Mouse (Mus musculus): Measurements from ENCODE around the gene Fos. TPM values are rescaled to one million over a fixed set of nuclear protein-coding genes. Genes with fewer than 3 reads are reported as not detected.

The Fos gene
- total RNA-seq, 1 experiment, result 10.3 TPM

GRCm38 (mm10) chr12:85467854-85468253, 5.8 kb upstream of the Fos start:
- H3K36me3 ChIP-seq (ENCODE audit: control insufficient read depth, insufficient read depth, low read length, poor library complexity, severe bottlenecking), result no peaks in the 10 kb centered on the region
- no peaks in the 10 kb centered on the region for H3K9me3 ChIP-seq (ENCODE audit: control insufficient read depth, insufficient read depth, low read depth, low read length)
- TF ChIP-seq CHD2 (IDR thresholded peaks at IDR 0.05; ENCODE audit: low read depth, low read length) (no peak), ZNF384 (IDR thresholded peaks at IDR 0.05; ENCODE audit: low read depth, low read length) (no peak), MAFK (IDR thresholded peaks at IDR 0.05; ENCODE audit: insufficient read depth, low read depth, low read length) (no peak), HCFC1 (IDR thresholded peaks at IDR 0.05; ENCODE audit: borderline replicate concordance, insufficient read depth, low read length) (no peak), ZC3H11A (IDR thresholded peaks at IDR 0.05; ENCODE audit: borderline replicate concordance, low read depth, low read length) (no peak)
- no peak for DNase-seq (ENCODE audit: low read depth, low spot score)
- in situ Hi-C loops (cut with MboI; ENCODE audit: low sequenced_read_pairs in 2 of 2, unreplicated experiment in 2 of 2), result no loop called here
- no peak overlapping the region for H3K9ac ChIP-seq (ENCODE audit: insufficient read depth, low read depth, low read length, poor library complexity, severe bottlenecking)
- H3K4me1 ChIP-seq (ENCODE audit: control insufficient read depth in 2 of 2, insufficient read depth in 2 of 2, low read length in 2 of 2, poor library complexity in 1 of 2), result peaks cover 0 to 11% of the 10 kb centered on the region in 2 experiments; a peak in 2 of 4 replicates
- no peak overlapping the region for H3K27ac ChIP-seq (ENCODE audit: insufficient read depth, low read depth, low read length, poor library complexity, severe bottlenecking)
- no peak overlapping the region for H3K4me3 ChIP-seq (ENCODE audit: insufficient read depth in 1 of 2, low read depth in 1 of 2, low read length in 2 of 2, poor library complexity in 1 of 2, severe bottlenecking in 1 of 2)

GRCm38 (mm10) chr12:85468666-85469065, 5.0 kb upstream of the Fos start:
- Histone ChIP-seq H3K36me3 (ENCODE audit: control insufficient read depth, insufficient read depth, low read length, poor library complexity, severe bottlenecking) (no peaks in the 10 kb centered on the region), H3K4me3 (ENCODE audit: insufficient read depth in 1 of 2, low read depth in 1 of 2, low read length in 2 of 2, poor library complexity in 1 of 2, severe bottlenecking in 1 of 2) (peak overlapping the region in 1 of 2 experiments; percentile 29; a peak in 1 of 4 replicates), H3K9me3 (ENCODE audit: control insufficient read depth, insufficient read depth, low read depth, low read length) (no peaks in the 10 kb centered on the region), H3K27ac (ENCODE audit: insufficient read depth, low read depth, low read length, poor library complexity, severe bottlenecking) (no peak overlapping the region), H3K4me1 (ENCODE audit: control insufficient read depth in 2 of 2, insufficient read depth in 2 of 2, low read length in 2 of 2, poor library complexity in 1 of 2) (peaks cover 0 to 14% of the 10 kb centered on the region in 2 experiments; a peak in 2 of 4 replicates), H3K9ac (ENCODE audit: insufficient read depth, low read depth, low read length, poor library complexity, severe bottlenecking) (no peak overlapping the region)
- TF ChIP-seq ZC3H11A (IDR thresholded peaks at IDR 0.05; ENCODE audit: borderline replicate concordance, low read depth, low read length) (no peak), CHD2 (IDR thresholded peaks at IDR 0.05; ENCODE audit: low read depth, low read length) (no peak), MAFK (IDR thresholded peaks at IDR 0.05; ENCODE audit: insufficient read depth, low read depth, low read length) (no peak), HCFC1 (IDR thresholded peaks at IDR 0.05; ENCODE audit: borderline replicate concordance, insufficient read depth, low read length) (no peak), ZNF384 (IDR thresholded peaks at IDR 0.05; ENCODE audit: low read depth, low read length) (no peak)
- in situ Hi-C loops (cut with MboI; ENCODE audit: low sequenced_read_pairs in 2 of 2, unreplicated experiment in 2 of 2), result no loop called here
- no peak for DNase-seq (ENCODE audit: low read depth, low spot score)

- in situ Hi-C loops (cut with MboI; ENCODE audit: low sequenced_read_pairs in 2 of 2, unreplicated experiment in 2 of 2), result no loop called here
- Histone ChIP-seq H3K4me1 (ENCODE audit: control insufficient read depth in 2 of 2, insufficient read depth in 2 of 2, low read length in 2 of 2, poor library complexity in 1 of 2) (peaks cover 0 to 20% of the 10 kb centered on the region in 2 experiments; a peak in 2 of 4 replicates), H3K9me3 (ENCODE audit: control insufficient read depth, insufficient read depth, low read depth, low read length) (no peaks in the 10 kb centered on the region), H3K4me3 (ENCODE audit: insufficient read depth in 1 of 2, low read depth in 1 of 2, low read length in 2 of 2, poor library complexity in 1 of 2, severe bottlenecking in 1 of 2) (peak overlapping the region; percentile 64 to 75), H3K36me3 (ENCODE audit: control insufficient read depth, insufficient read depth, low read length, poor library complexity, severe bottlenecking) (peaks cover 6% of the 10 kb centered on the region; the same call in 1 of the 2 replicates), H3K27ac (ENCODE audit: insufficient read depth, low read depth, low read length, poor library complexity, severe bottlenecking) (no peak overlapping the region), H3K9ac (ENCODE audit: insufficient read depth, low read depth, low read length, poor library complexity, severe bottlenecking) (peak overlapping the region; percentile 80)
- TF ChIP-seq HCFC1 (IDR thresholded peaks at IDR 0.05; ENCODE audit: borderline replicate concordance, insufficient read depth, low read length), result peak; percentile 51; the same call in 1 of the 2 replicates
- TF ChIP-seq ZNF384 (IDR thresholded peaks at IDR 0.05; ENCODE audit: low read depth, low read length), result no peak
- no peak for DNase-seq (ENCODE audit: low read depth, low spot score)
These were observed 1.6 kb upstream of the Fos start for GRCm38 (mm10) chr12:85471920-85472655.

- in situ Hi-C loops (cut with MboI; ENCODE audit: low sequenced_read_pairs in 2 of 2, unreplicated experiment in 2 of 2), result no loop called here
- no peak for DNase-seq (ENCODE audit: low read depth, low spot score)
These were observed 857 bp upstream of the Fos start for GRCm38 (mm10) chr12:85472656-85473410.

More at GRCm38 (mm10) chr12:85472656-85473410, 857 bp upstream of the Fos start:
- Histone ChIP-seq H3K27ac (ENCODE audit: insufficient read depth, low read depth, low read length, poor library complexity, severe bottlenecking) (no peak overlapping the region), H3K4me3 (ENCODE audit: insufficient read depth in 1 of 2, low read depth in 1 of 2, low read length in 2 of 2, poor library complexity in 1 of 2, severe bottlenecking in 1 of 2) (peak overlapping the region; percentile 72 to 75), H3K4me1 (ENCODE audit: control insufficient read depth in 2 of 2, insufficient read depth in 2 of 2, low read length in 2 of 2, poor library complexity in 1 of 2) (peaks cover 0 to 17% of the 10 kb centered on the region in 2 experiments; a peak in 2 of 4 replicates), H3K9ac (ENCODE audit: insufficient read depth, low read depth, low read length, poor library complexity, severe bottlenecking) (peak overlapping the region; percentile 80; the same call in 1 of the 2 replicates), H3K36me3 (ENCODE audit: control insufficient read depth, insufficient read depth, low read length, poor library complexity, severe bottlenecking) (peaks cover 6% of the 10 kb centered on the region; the same call in 1 of the 2 replicates), H3K9me3 (ENCODE audit: control insufficient read depth, insufficient read depth, low read depth, low read length) (no peaks in the 10 kb centered on the region)
- TF ChIP-seq CHD2 (IDR thresholded peaks at IDR 0.05; ENCODE audit: low read depth, low read length), result no peak
- TF ChIP-seq ZNF384 (IDR thresholded peaks at IDR 0.05; ENCODE audit: low read depth, low read length), result 0 out of 2 replicates have a peak, but pooled peaks have one; percentile 58

Measured in ES-E14 (cell line).